Mouse (Mus musculus) kidney, adult 2 months (tissue): ENCODE results near the gene Apoc2. TPM values are rescaled to one million over a fixed set of nuclear protein-coding genes. Genes with fewer than 3 reads are reported as not detected.

Experiments
- DNase-seq: peaks from one replicate; pipeline ENCODE4 v3.0.0; 2021
- H3K27ac ChIP-seq: fragments of 200-500 bp; 2 replicates; pipeline ENCODE4 v1.5.1; 2012; ENCODE audit warnings: low read depth, low read length, control low read depth, inconsistent platforms; ENCODE audit not compliant: insufficient read depth
- H3K27me3 ChIP-seq: fragments of 200-500 bp; replicated peaks from 2 replicates; pipeline ENCODE4 v1.6.1; 2012; ENCODE audit warnings: mild to moderate bottlenecking, moderate library complexity, low read length, inconsistent platforms; ENCODE audit not compliant: control insufficient read depth, insufficient read depth
- H3K36me3 ChIP-seq: fragments of 200-500 bp; 2 replicates; pipeline ENCODE4 v1.6.1; 2012; ENCODE audit warnings: mild to moderate bottlenecking, moderate library complexity, low read length, inconsistent platforms; ENCODE audit not compliant: control insufficient read depth, insufficient read depth
- H3K4me1 ChIP-seq: fragments of 200-500 bp; 2 replicates; pipeline ENCODE4 v1.6.1; 2011; ENCODE audit warnings: low read length; ENCODE audit not compliant: control insufficient read depth, insufficient read depth
- H3K4me3 ChIP-seq: fragments of 200-500 bp; 2 replicates; pipeline ENCODE4 v1.5.1; 2011; ENCODE audit warnings: mild to moderate bottlenecking, low read depth, low read length, control low read depth; ENCODE audit not compliant: insufficient read depth
- CTCF ChIP-seq: fragments of 200-500 bp; conservative IDR thresholded peaks from 2 replicates; pipeline ENCODE4 v1.5.1; 2011; ENCODE audit warnings: low read depth, mild to moderate bottlenecking, control low read depth, low read length, moderate library complexity, mixed read lengths; ENCODE audit not compliant: insufficient read depth, insufficient read length
- POLR2A ChIP-seq: fragments of 200-500 bp; IDR thresholded peaks from one replicate; pipeline ENCODE4 v1.6.1; 2011; ENCODE audit warnings: low read depth, low read length, control low read depth
- WGBS: fragments of 180-500 bp; shearing (Covaris S2); methylation state at CpG from one replicate; pipeline ENCODE4 v1.1.7; 2018; 5-methylcytosine and 5-hydroxymethylcytosine counted together
- polyA plus RNA-seq: library from polyadenylated mRNA; depleted of rRNA; stranded (reverse); fragments of >200 nt; gene quantifications from 2 replicates; pipeline ENCODE4 v1.2.3, GENCODE M21; 2012

The Apoc2 gene
- polyA plus RNA-seq, 1 experiment, result 0.42 TPM

DNA sequence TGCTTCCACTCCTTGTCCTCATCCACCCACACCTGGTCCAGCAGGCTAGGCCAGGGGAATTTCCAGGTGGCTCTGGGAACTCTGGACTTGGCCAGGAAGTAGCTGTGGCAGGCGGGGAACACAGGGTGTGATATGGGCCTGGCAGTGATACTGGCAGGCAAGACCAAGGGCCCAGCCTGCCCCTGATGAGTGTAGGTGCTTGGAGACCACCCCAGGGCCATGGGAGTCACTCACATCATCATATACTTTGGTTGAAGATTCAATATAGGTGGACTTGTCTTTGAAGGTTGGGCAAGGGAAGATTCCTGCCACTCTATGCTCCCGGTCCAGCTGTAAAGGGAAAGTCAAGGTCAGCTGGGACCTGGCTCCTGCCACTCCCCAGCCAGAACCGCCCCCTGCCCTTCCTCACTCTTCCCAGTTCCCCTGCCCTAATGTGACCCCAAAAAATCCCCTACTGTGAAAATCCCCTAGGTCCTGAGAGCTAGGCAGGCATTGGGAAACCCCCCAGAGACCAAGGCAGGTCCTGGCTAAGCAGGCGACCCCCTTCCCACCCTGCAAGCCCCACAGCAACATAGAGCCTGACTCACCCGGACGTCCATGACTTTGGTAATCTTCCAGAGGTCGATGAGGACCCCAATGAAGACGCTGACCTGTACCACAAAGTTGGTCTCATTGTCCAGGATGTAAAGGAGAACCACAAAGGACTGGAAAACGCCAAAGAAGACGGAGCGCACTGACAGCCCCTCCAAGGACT, 42.5 kb downstream of the Apoc2 start:
- no peak overlapping the region for H3K4me3 ChIP-seq

GRCm38 (mm10) chr7:19634591-19634990, 43.1 kb downstream of the Apoc2 start:
- Histone ChIP-seq H3K4me3 (no peak overlapping the region), H3K27me3 (no peaks in the 10 kb centered on the region), H3K4me1 (no peaks in the 10 kb centered on the region), H3K36me3 (no peaks in the 10 kb centered on the region), H3K27ac (no peak overlapping the region)
- TF ChIP-seq CTCF, result no peak
- no peak for TF ChIP-seq POLR2A
- WGBS, result 95% methylated on average over 2 of the region's 2 CpGs
- DNase-seq, result no peak

More for the DNA sequence above, 42.5 kb downstream of the Apoc2 start:
- no peak overlapping the region for H3K27ac ChIP-seq
- WGBS, result 87% methylated on average over 11 of the region's 11 CpGs
- H3K27me3 ChIP-seq, result no peaks in the 10 kb centered on the region
- H3K4me1 ChIP-seq, result no peaks in the 10 kb centered on the region
- TF ChIP-seq CTCF (no peak), POLR2A (no peak)
- H3K36me3 ChIP-seq, result no peaks in the 10 kb centered on the region
- no peak for DNase-seq

DNA sequence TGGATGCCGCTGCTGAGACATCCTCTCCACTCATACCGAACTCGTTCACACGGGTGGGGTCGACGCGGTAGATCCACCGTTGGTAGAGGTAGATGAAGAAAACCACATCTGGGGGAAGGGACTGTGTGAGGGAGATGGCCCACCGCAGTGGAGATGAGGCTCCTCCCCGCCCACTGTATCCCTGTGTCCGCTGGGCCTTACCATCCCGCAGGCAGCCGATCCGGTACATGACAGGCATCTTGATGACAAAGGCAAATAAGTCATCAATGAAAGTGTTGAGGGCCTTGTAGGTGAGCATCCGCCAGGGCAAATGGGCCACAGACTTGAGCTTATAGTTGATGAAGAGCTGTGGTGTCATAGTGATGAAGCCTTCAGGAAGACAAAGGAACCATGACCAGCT, 43.9 kb downstream of the Apoc2 start:
- no peaks in the 10 kb centered on the region for H3K4me1 ChIP-seq
- H3K36me3 ChIP-seq, result no peaks in the 10 kb centered on the region
- DNase-seq, result no peak
- 90% methylated on average over 15 of the region's 15 CpGs for WGBS
- H3K27ac ChIP-seq, result no peak overlapping the region
- H3K27me3 ChIP-seq, result no peaks in the 10 kb centered on the region
- no peak overlapping the region for H3K4me3 ChIP-seq
- TF ChIP-seq POLR2A, result no peak
- TF ChIP-seq CTCF, result no peak

DNA sequence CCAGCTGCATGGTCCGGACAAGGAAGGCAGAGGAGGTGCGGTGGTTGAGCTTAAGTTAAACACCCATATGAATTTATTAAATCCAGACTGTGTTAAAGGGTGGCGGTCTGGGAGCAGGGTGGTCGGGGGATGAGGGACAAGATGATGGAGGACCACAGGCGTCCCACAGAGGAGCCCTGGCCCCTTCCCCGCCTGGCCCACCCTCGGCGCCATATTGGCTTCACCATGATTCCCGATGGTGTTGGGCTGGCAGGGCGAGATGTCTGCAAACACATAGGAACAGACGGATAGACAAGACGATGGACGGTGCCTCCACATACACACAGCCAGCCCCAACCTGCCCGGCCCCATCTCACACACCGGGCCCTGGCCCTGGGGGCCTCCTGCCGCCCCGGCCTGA, 44.5 kb downstream of the Apoc2 start:
- no peak for TF ChIP-seq POLR2A
- no peak for TF ChIP-seq CTCF
- WGBS, result 94% methylated on average over 17 of the region's 17 CpGs
- Histone ChIP-seq H3K27ac (no peak overlapping the region), H3K4me1 (no peaks in the 10 kb centered on the region), H3K36me3 (no peaks in the 10 kb centered on the region), H3K27me3 (no peaks in the 10 kb centered on the region), H3K4me3 (no peak overlapping the region)
- DNase-seq, result no peak

- Histone ChIP-seq H3K27me3 (no peaks in the 10 kb centered on the region), H3K27ac (no peak overlapping the region), H3K4me3 (no peak overlapping the region), H3K36me3 (no peaks in the 10 kb centered on the region), H3K4me1 (no peaks in the 10 kb centered on the region)
- no peak for DNase-seq
- TF ChIP-seq CTCF (no peak), POLR2A (no peak)
Observed at GRCm38 (mm10) chr7:19632720-19633119, 45.0 kb downstream of the Apoc2 start.

- DNase-seq, result no peak
- Histone ChIP-seq H3K27ac (no peak overlapping the region), H3K4me1 (no peaks in the 10 kb centered on the region), H3K4me3 (no peak overlapping the region), H3K27me3 (no peaks in the 10 kb centered on the region), H3K36me3 (no peaks in the 10 kb centered on the region)
- no peak for TF ChIP-seq CTCF
- TF ChIP-seq POLR2A, result no peak
Observed at GRCm38 (mm10) chr7:19632275-19632674, 45.5 kb downstream of the Apoc2 start.

DNA sequence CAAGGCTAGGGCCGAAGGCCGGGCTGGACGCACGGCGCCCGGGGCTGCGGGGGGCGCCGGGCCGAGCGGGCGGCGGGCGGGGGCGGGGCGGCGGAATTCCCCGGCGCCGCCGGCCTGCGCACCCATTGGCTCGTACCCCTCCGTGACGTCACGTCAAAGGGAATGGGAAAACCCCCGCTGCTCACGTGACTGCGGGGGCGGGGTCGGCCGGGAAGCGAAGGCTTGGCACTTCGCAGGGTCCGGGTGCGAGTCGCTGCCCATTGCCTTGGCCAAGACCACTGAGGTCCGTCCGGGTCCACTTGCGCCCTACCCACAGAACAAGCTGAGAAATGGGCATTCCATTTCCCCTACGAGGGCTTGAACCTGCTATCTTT, 48.4 kb downstream of the Apoc2 start, which contains the start of gene Relb:
Gene Relb, minus strand, starts transcription at position 78 of the 374 bp plus-strand sequence.
- no peaks in the 10 kb centered on the region for H3K36me3 ChIP-seq
- no peaks in the 10 kb centered on the region for H3K4me1 ChIP-seq
- no peaks in the 10 kb centered on the region for H3K27me3 ChIP-seq
- no peak for TF ChIP-seq CTCF
- TF ChIP-seq POLR2A, result no peak
- under 1% methylated on average over 41 of the region's 41 CpGs for WGBS
- peak within 1 kb of the TSS; percentile 68 for H3K27ac ChIP-seq
- peak within 1 kb of the TSS; percentile 81 for H3K4me3 ChIP-seq
- DNase-seq, result peak; percentile 94
